Mouse (Mus musculus) stomach, embryonic 16.5 days (tissue): Measurements from ENCODE around the gene Vldlr. TPM values are rescaled to one million over a fixed set of nuclear protein-coding genes. Genes with fewer than 3 reads are reported as not detected.

Experiments
- ATAC-seq: fragments of 200-750 bp; cut with Nextera tagmentation; 2 replicates; pipeline ENCODE4 v1.8.0; 2017; ENCODE audit warnings: moderate number of reproducible peaks, moderate TSS enrichment; ENCODE audit not compliant: insufficient read depth, low FRiP score
- H3K27ac ChIP-seq: fragments of 300-500 bp; sonication (generic); 2 replicates; pipeline ENCODE4 v1.5.1; 2014; ENCODE audit warnings: low read length
- H3K27me3 ChIP-seq: fragments of 300-500 bp; sonication (generic); 2 replicates; pipeline ENCODE4 v1.6.1; 2014; ENCODE audit warnings: low read length, control low read depth, mixed read lengths; ENCODE audit not compliant: control insufficient read depth, insufficient read depth
- H3K36me3 ChIP-seq: fragments of 300-500 bp; sonication (generic); 2 replicates; pipeline ENCODE4 v1.6.1; 2014; ENCODE audit warnings: low read length; ENCODE audit not compliant: control insufficient read depth, insufficient read depth
- H3K4me1 ChIP-seq: fragments of 300-500 bp; sonication (generic); 2 replicates; pipeline ENCODE4 v1.6.1; 2014; ENCODE audit warnings: low read length, control low read depth, mixed read lengths; ENCODE audit not compliant: control insufficient read depth, insufficient read depth
- H3K4me2 ChIP-seq: fragments of 300-500 bp; sonication (generic); 2 replicates; pipeline ENCODE4 v1.6.1; 2014; ENCODE audit warnings: low read depth, low read length, mixed read lengths
- H3K4me3 ChIP-seq: fragments of 300-500 bp; sonication (generic); replicated peaks from 2 replicates; pipeline ENCODE4 v1.5.1; 2014; ENCODE audit warnings: mild to moderate bottlenecking, low read length
- H3K9ac ChIP-seq: fragments of 300-500 bp; sonication (generic); 2 replicates; pipeline ENCODE4 v1.6.1; 2014; ENCODE audit warnings: low read length
- H3K9me3 ChIP-seq: fragments of 300-500 bp; sonication (generic); replicated peaks from 2 replicates; pipeline ENCODE4 v1.6.1; 2016; ENCODE audit warnings: low read length, control low read depth; ENCODE audit not compliant: control insufficient read depth
- WGBS: fragments of 180-500 bp; shearing (Covaris S2); extraction: QIAGEN DNeasy Blood & Tissue Kit; methylation state at CpG from one replicate; pipeline ENCODE4 v1.1.7; 2014; 5-methylcytosine and 5-hydroxymethylcytosine counted together
- polyA plus RNA-seq: library from polyadenylated mRNA; unstranded; fragments of >200 nt; fragmentation: Nextera tagmentation; extraction: Ambion mirVana; gene quantifications from 2 replicates; pipeline ENCODE4 v1.2.1, GENCODE M21; 2015

The Vldlr gene
- polyA plus RNA-seq, 1 experiment from 2014 or later, result 9.0 TPM

DNA sequence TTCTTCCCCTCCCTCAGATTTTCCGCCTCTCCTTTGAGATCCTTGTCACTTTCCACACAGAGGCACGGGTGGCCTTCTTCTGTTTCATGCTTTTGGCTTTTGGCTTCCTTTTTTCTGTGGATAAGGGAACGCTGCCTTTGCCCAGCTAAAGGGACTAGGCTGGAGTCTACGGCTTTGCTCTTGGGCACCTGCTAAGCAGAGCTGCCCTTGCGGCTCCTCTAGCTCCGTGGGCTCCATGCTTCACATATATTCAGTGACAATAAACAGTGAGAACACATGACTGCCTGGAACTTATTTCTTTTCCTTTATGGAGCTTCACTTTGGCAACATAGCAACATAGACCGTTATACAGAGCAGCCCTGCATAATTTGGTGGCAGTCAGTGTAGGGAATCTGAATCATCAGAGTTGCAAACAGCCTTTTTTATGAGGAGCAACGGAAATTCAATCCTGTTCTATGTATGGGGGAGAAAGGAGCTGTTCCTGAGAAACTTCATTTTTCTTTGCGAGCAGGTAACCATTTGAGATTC, 12.5 kb upstream of the Vldlr start:
- Histone ChIP-seq H3K4me3 (no peak overlapping the region), H3K27ac (no peak overlapping the region), H3K27me3 (no peaks in the 10 kb centered on the region), H3K36me3 (no peaks in the 10 kb centered on the region), H3K4me2 (no peak overlapping the region), H3K9me3 (no peaks in the 10 kb centered on the region), H3K9ac (no peak overlapping the region), H3K4me1 (no peaks in the 10 kb centered on the region)
- ATAC-seq, result no peak
- 78% methylated on average over 9 of the region's 9 CpGs for WGBS

- 60% methylated on average over 2 of the region's 2 CpGs for WGBS
- no peaks in the 10 kb centered on the region for H3K4me1 ChIP-seq
- no peak overlapping the region for H3K4me3 ChIP-seq
- no peak overlapping the region for H3K27ac ChIP-seq
- H3K9ac ChIP-seq, result no peak overlapping the region
- ATAC-seq, result no peak
- no peak overlapping the region for H3K4me2 ChIP-seq
- no peaks in the 10 kb centered on the region for H3K36me3 ChIP-seq
- no peaks in the 10 kb centered on the region for H3K9me3 ChIP-seq
- peaks cover 4% of the 10 kb centered on the region; the same call in 1 of the 2 replicates for H3K27me3 ChIP-seq
Observed at GRCm38 (mm10) chr19:27210991-27211390, 5.3 kb upstream of the Vldlr start.

- 77% methylated on average over 4 of the region's 4 CpGs for WGBS
- Histone ChIP-seq H3K36me3 (no peaks in the 10 kb centered on the region), H3K4me3 (no peak overlapping the region), H3K4me1 (peaks cover 4% of the 10 kb centered on the region), H3K27me3 (peaks cover 4% of the 10 kb centered on the region; the same call in 1 of the 2 replicates), H3K4me2 (no peak overlapping the region), H3K9me3 (no peaks in the 10 kb centered on the region), H3K27ac (no peak overlapping the region), H3K9ac (no peak overlapping the region)
- ATAC-seq, result no peak
Observed at GRCm38 (mm10) chr19:27215596-27215995, 688 bp upstream of the Vldlr start.

GRCm38 (mm10) chr19:27216767-27217403, 601 bp downstream of the Vldlr start:
- Histone ChIP-seq H3K4me2 (peak overlapping the region; percentile 97), H3K9ac (peak overlapping the region; percentile 77), H3K4me1 (peaks cover 4% of the 10 kb centered on the region), H3K9me3 (no peaks in the 10 kb centered on the region), H3K27ac (no peak overlapping the region), H3K36me3 (no peaks in the 10 kb centered on the region), H3K4me3 (peak overlapping the region; percentile 56), H3K27me3 (peaks cover 4% of the 10 kb centered on the region; the same call in 1 of the 2 replicates)
- WGBS, result under 1% methylated on average over 61 of the region's 62 CpGs
- peak; percentile 74 for ATAC-seq

DNA sequence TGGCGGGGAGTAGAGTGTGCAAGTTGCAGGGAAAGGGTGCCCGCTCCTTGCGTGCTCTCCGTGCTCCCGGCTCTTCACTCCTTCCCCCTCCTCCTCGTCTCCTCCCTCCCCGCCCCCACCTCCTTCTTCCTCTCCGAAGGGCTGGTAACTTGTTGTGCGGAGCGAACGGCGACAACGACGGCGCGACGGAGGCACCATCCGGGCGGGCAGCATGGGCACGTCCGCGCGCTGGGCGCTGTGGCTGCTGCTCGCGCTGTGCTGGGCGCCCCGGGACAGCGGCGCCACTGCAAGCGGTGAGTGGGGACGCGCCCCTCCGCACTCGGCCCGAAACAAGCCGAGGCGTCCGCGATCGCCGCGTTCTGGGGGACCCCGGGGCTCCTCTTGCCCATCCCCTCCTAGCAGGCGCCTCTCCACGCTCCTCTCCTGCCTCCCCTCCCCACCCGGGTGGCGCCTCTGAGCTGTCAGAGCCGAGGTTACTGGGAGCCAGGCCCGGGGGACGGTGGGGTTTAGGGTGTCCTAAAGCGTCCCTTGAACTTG, 1.2 kb downstream of the Vldlr start:
- Histone ChIP-seq H3K4me3 (peak overlapping the region; percentile 56), H3K9me3 (no peaks in the 10 kb centered on the region), H3K27me3 (peaks cover 4% of the 10 kb centered on the region; the same call in 1 of the 2 replicates), H3K4me2 (peak overlapping the region; percentile 97), H3K4me1 (peaks cover 4% of the 10 kb centered on the region), H3K9ac (peak overlapping the region; percentile 77), H3K36me3 (no peaks in the 10 kb centered on the region), H3K27ac (peak overlapping the region; percentile 1; the same call in 1 of the 2 replicates)
- peak; percentile 54 for ATAC-seq
- WGBS, result under 1% methylated on average over 50 of the region's 52 CpGs

DNA sequence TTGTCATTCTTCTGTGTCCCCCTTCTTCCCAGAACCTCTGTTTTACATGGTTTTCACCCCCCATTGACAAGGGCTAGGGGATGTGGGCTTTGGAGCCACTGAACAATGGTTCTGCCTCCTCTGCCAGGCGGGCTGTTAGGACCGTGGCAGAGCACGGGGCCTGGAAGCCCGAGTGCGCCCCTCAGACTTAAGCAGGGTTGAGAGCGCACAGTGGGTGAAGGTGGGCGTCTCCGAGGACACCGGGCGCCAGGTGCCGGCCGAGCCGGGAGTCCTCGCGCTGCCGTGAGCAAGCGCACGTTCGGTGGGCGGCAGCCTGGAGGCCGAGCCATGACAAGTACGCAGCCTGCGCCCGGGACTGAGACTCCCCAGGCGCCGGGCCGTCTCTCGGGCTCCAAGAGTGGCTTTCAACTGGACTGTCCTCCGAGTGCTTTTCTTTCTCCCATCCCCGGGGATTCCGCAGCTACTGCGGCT, 1.7 kb downstream of the Vldlr start:
- Histone ChIP-seq H3K9me3 (no peaks in the 10 kb centered on the region), H3K4me1 (peaks cover 4% of the 10 kb centered on the region), H3K4me2 (peak overlapping the region; percentile 97), H3K36me3 (no peaks in the 10 kb centered on the region), H3K27me3 (peaks cover 4% of the 10 kb centered on the region; the same call in 1 of the 2 replicates), H3K4me3 (peak overlapping the region; percentile 56), H3K27ac (peak overlapping the region; percentile 1; the same call in 1 of the 2 replicates), H3K9ac (peak overlapping the region; percentile 77)
- WGBS, result under 1% methylated on average over 32 of the region's 32 CpGs
- peak; percentile 19; the same call in 1 of the 2 replicates for ATAC-seq

GRCm38 (mm10) chr19:27218561-27219262, 2.4 kb downstream of the Vldlr start:
- H3K4me1 ChIP-seq, result peaks cover 4% of the 10 kb centered on the region
- H3K4me3 ChIP-seq, result peak overlapping the region; percentile 56
- peak overlapping the region; percentile 97 for H3K4me2 ChIP-seq
- H3K9ac ChIP-seq, result peak overlapping the region; percentile 77
- ATAC-seq, result peak; percentile 72
- H3K27ac ChIP-seq, result no peak overlapping the region; the same call in 1 of the 2 replicates
- no peaks in the 10 kb centered on the region for H3K9me3 ChIP-seq
- H3K27me3 ChIP-seq, result peaks cover 4% of the 10 kb centered on the region; the same call in 1 of the 2 replicates
- WGBS, result under 1% methylated on average over 30 of the region's 30 CpGs
- H3K36me3 ChIP-seq, result no peaks in the 10 kb centered on the region

- H3K4me2 ChIP-seq, result no peak overlapping the region
Observed at GRCm38 (mm10) chr19:27219586-27219985, 3.3 kb downstream of the Vldlr start.

More at GRCm38 (mm10) chr19:27219586-27219985, 3.3 kb downstream of the Vldlr start:
- no peak overlapping the region for H3K4me3 ChIP-seq
- H3K9ac ChIP-seq, result no peak overlapping the region
- no peak for ATAC-seq
- no peaks in the 10 kb centered on the region for H3K9me3 ChIP-seq
- peaks cover 4% of the 10 kb centered on the region for H3K4me1 ChIP-seq
- H3K36me3 ChIP-seq, result no peaks in the 10 kb centered on the region
- H3K27me3 ChIP-seq, result peaks cover 1% of the 10 kb centered on the region; the same call in 1 of the 2 replicates
- no peak overlapping the region for H3K27ac ChIP-seq
